Mouse (Mus musculus) thymus, postnatal 25 days (tissue): ENCODE measurements around the gene Lrrc58.

Experiments used
- DNase-seq: peaks from one replicate; pipeline ENCODE4 v3.0.0; 2022

The Lrrc58 gene

GRCm38 (mm10) chr16:37867791-37868505, at the start of gene Lrrc58:
Lrrc58 (plus strand) TSS chr16:37868389.
- DNase-seq = peak; percentile 89

DNA sequence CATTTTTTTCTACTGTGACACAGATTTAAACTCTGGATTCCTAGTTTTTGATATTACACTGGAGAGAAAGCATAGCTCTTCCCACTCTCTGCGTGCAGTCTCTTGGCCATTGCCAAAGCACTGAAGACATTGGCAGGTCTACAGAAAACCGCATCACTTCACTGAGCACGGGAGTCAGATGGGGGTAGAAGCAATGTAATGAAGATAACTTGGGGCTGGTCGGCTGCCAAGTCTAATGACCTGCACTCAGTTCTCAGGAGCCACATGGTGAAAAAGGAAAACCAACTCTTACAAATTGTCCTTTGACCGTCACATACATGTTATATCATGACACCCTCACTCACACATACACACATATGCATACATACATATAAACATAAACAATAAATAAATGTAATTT, 44.2 kb upstream of the Lrrc58 start:
- no peak for DNase-seq

DNA sequence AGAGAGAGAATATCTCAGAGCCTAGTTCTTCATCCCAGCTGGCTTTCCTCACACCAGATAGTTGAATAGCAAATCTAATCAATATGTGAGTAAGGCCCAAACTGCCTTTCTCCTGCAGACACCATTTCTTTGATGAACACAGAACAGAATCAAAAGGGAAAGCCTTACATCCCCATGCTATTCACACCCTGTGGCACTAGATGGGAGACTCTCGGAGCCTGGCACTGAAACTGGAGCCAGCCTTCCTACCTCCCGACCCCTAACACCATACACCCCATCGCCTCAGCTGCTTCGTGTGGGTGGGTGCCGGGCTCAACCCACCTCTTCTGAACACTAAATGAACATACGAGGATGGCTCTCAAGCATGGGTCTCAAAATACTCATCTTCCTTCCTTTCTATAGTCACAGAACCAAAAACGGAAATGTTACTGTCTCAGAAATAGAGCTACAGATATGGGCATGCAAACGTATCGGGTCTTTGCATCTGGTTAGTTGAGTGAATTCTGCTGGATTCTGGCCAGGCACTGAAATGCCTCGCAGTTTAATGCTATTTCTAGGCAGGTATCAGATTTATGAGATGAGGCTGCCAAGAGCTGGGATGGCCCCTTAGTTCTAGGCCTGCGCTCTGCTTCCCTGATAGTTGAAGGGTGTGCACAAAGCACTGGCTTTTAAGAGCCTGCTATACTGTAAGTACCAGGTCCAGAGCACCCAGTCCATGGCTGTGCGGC, 43.2 kb upstream of the Lrrc58 start:
- DNase-seq = no peak

- no peak for DNase-seq
Observed at GRCm38 (mm10) chr16:37826286-37826685, 41.9 kb upstream of the Lrrc58 start.

DNA sequence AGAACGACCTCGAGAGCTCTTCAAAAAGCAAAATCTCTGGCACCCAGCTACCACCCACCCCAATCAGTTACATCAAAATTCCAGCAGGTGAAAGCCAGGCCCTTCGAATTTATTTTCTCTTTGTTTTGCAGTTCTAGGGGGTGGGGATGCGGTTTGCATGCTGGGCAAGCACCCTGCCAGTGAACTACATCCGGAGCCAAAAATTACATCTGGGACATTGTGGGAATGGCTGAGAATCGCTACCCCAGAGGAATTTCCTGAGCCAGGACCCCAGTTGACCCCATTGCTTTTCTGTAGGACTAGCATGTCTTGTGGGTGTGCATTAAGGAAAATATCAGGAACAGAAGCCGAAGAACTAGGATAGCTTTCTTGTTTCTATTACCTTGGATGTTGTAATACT, 37.1 kb upstream of the Lrrc58 start:
- DNase-seq = no peak

DNA sequence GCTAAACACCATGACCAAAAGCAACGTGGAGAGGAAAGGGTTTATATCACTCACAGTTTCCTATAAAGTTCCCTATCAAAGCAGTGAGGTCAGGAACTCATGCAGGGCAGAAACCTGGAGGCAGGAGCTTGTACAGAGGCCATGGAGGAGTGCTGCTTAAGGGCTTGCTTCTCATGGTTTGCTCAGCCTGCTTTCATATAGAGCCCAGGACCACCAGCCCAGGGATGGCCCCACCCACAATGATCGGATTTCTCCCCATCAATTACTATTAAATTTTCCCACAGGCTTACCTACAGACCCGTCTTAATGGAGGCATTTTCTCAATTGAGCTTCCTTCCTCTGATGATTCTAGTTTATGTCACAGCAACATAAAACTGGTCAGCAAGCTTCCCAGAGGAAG, 30.6 kb upstream of the Lrrc58 start:
- no peak for DNase-seq

DNA sequence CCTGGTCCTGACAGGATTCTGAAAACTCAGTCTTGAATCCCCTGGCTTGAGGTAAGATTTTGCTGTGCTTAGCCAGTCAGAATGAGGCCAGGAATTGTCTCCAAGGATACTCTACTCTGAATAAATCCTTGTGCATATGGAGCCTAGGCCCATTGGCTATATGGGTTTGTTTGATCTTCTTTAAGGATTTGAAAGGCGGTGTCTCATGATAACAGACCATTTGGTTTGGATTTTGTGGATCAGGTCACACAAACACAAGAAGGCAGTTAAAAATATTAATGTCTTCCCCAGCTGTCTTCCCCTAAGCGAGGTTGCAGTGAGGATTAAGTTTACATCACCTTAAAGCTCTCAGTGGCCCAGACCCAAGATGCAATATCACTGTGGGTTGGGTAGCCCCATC, 25.8 kb upstream of the Lrrc58 start:
- no peak for DNase-seq

DNA sequence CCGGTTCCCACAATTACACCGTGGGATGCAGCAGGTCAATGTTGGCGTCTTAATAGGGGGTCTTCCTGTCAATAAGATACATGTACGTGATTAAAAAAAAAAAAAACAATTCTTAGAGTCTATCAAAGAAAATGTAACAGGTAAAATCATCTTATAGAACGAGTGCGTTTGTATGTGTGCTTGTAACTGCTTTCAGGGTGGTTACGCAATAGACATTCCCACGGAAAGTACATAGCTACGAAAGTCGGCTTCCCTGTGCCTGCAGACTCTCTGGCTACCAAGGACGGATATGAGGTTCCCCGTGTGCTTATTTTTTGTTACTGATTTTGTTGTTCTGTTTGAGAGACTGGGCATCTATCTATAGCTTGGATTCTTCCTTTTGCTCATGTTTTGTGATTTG, 24.4 kb upstream of the Lrrc58 start:
- DNase-seq = no peak

- no peak for DNase-seq
Observed at GRCm38 (mm10) chr16:37845202-37845925, 22.8 kb upstream of the Lrrc58 start.

- DNase-seq = no peak
Observed at GRCm38 (mm10) chr16:37847081-37847480, 21.1 kb upstream of the Lrrc58 start.

- no peak for DNase-seq
Observed at GRCm38 (mm10) chr16:37851366-37851765, 16.8 kb upstream of the Lrrc58 start.

DNA sequence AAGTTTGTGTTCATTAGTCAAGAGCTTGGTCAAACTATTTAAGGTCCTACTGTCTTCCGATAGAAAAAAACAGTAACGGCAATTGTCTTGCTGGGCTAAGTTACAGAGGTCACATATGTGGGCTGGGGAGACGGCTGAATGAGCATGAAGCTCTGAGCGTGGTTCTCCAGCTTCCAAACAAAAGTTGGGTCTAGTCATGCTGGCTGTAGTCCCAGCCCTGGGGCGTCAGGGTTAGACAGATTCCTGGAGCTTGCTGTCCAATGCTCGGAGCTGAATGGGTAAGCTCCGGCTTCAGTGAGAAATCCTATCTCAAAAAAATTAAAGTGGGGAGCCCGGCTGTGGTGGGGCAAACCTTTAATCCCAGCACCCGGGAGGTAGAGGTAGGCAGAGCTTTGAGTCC, 14.9 kb upstream of the Lrrc58 start:
- no peak for DNase-seq

DNA sequence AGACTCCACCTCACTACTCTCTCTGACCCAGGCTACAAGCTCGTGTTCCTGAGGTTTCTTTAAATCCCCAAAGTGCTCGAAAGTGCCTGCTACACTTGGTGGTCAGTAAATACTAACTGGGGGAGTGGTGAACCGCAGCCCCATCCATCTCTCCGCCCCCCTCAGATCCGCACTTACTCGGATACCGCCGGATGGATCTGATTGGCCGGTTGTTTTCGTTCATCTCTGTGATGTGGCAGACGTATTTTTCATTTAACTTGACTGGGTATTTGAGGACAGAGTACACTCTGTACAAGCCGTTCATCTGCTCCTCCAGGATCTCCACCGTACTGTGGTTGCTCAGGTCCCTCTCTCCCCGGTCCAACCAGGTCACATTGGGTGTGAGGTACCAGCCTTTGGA, 14.1 kb upstream of the Lrrc58 start:
- DNase-seq = no peak

DNA sequence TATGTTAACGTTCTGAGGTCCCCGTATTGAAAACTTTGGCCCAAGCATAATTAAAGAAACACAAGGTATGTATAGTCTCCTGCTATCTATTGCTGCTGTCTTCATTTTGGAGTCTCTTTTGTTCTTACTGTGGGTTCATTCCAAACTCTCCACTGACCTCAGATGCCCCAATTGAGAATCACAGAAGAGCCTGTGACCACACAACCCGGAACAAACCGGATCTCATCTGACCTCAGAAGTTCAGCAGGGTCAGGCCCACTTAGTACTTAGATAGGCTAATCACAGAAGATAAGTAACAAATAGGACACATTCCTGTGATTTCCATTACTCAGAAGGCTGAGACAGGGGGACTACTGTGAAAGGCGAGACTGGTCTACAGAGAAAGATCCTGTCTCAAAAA, 13.6 kb upstream of the Lrrc58 start:
- no peak for DNase-seq

DNA sequence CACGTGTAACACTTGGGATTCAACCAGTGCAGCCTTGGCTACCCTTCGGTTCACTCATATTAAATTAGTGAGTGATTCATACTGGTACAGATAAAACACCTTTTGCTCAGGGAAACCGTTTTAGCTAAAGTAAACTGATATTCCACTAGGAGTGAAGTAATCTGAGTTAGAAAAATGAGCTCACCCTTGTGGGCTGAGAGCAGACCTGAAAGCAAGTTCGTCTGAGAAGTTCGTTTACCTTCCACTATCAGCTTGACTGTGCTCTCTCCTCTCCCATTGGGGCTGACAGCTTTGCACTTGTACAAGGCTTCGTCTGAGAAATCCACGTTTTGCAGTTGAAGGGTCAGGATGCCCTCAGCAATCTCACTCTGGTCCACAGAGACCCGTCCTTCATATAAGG, 12.6 kb upstream of the Lrrc58 start:
- no peak for DNase-seq

- DNase-seq = no peak
Observed at GRCm38 (mm10) chr16:37856327-37856726, 11.9 kb upstream of the Lrrc58 start.

GRCm38 (mm10) chr16:37857495-37857894, 10.7 kb upstream of the Lrrc58 start:
- DNase-seq = no peak

- no peak for DNase-seq
Observed at GRCm38 (mm10) chr16:37860213-37860612, 8.0 kb upstream of the Lrrc58 start.

DNA sequence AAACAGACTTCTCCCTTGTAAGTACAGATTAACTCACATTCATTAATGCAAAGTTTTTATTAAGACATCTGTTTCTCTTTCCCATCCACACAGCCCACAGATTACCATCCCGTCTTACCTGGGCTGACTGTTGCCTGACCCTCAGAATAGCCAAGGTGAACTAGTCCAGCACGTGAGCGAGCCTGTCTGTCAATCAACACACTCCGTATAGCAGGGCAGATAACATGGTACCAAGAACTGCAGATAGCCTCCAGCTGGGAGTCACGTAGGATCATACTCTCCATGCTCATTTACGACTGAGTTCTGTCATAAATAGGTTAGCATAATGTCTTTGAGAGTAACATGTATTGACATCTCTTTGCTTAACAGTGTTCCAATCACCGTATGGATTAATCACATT, 7.2 kb upstream of the Lrrc58 start, which contains the start of gene Gm36028:
Gm36028 (minus strand) TSS at position 118 of the 400 bp plus-strand sequence.
- DNase-seq = no peak

GRCm38 (mm10) chr16:37863876-37864275, 4.3 kb upstream of the Lrrc58 start:
- DNase-seq = no peak

GRCm38 (mm10) chr16:37865841-37866240, 2.3 kb upstream of the Lrrc58 start:
- DNase-seq = no peak

DNA sequence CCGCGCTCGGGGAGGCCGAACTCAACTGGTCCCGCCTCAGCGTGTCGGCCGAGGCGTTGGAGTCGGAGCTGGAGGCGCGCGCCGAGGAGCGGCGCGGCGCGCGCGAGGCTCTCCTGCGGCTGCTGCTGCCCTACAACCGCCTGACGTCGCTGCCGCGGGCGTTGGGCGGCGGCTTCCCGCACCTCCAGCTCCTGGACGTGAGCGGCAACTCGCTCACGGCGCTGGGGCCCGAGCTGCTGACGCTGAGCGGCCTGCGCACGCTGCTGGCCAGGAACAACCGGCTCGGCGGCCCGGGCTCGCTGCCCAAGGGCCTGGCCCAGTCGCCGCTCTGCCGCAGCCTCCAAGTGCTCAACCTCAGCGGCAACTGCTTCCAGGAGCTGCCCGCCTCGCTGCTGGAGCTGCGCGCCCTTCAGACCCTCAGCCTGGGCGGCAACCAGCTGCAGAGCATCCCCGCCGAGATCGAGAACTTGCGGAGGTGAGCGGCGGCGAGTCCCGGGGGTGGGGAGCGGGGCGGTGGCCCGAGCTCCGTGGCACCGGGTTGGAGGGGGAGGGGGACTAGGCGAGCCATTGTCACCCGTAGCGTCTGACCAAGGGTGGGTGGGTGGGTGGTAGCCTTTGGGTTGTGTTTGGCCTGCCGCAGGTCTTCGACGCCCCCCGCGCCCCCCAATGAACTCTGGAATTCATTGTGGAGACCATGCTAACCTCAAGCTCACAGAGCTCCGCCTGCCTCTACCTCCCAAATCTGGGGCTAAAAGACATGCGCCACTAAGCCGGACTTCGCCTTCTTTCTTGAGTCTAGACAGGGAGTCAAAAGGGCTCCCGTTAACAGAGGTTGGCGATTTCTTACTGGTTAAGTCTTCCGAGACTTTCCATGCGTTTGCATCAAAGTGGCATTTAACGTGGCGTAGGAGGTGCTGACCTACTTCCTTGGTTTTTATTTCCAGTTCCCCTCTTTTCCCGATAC, 599 bp downstream of the Lrrc58 start:
- no peak for DNase-seq
